Mouse (Mus musculus): ENCODE results near the gene Ttc17. TPM values are rescaled to one million over a fixed set of nuclear protein-coding genes. Genes with fewer than 3 reads are reported as not detected.
"Not testable (repeated sequence)": the region's sequence is repeated elsewhere in the genome, so short reads cannot be mapped to it uniquely, and the experiment has no call there.

Gene Ttc17
- polyA plus RNA-seq, 1 experiment, result 18.6 TPM

- Histone ChIP-seq H3K4me3 (replicated peaks; ENCODE audit: extremely low read depth, low read depth, low read length) (peak overlapping the region; percentile 100), H3K4me1 (ENCODE audit: control insufficient read depth, insufficient read depth, low read length) (peaks cover 3% of the 10 kb centered on the region; the same call in 1 of the 2 replicates)
- WGBS, result 3% methylated on average over 21 of the region's 21 CpGs
- peak; percentile 5; the same call in 1 of the 2 replicates for TF ChIP-seq CTCF (IDR thresholded peaks at IDR 0.05; ENCODE audit: insufficient read depth, low read length)
- no peak for TF ChIP-seq POLR2A (IDR thresholded peaks at IDR 0.05; ENCODE audit: borderline replicate concordance, extremely low read depth, low read depth, low read length)
- no peak for DNase-seq
Measured at GRCm38 (mm10) chr2:94405397-94406082, 949 bp downstream of the Ttc17 start.

DNA sequence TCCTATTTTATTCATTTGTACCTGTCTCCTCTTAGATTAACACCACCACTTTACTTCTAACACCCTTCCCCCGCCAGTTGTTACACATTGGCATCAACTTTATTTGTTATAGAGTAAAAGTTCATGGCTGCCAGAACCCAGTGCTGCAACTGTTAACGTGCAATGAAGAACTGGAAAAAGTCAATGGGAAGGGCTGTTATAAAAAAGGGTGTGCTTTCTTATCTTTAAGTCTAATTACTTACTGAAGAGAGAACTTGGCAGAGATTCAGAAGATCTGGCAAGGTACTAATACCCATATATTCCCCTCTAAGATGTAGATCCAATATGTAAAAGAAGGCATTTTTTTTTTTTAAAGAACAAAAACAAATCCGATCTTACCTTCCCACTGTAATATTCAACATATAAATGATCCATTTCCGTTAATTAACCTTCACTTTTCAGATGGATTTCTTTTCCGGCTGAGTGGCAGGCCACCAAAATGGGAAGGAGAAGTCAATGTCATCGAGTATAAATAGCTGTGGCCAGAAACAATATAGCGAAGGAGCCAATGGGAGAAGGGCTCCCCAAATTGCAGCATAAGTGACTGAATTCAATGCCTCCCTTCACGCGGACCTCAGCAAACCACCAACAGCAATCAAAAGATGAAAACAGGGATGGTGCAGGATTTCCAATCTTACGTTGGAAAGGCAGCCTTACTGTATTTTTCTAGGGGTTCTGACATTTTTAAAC is 1.8 kb downstream of the Ttc17 start:
- Histone ChIP-seq H3K4me1 (ENCODE audit: control insufficient read depth, insufficient read depth, low read length) (peaks cover 3% of the 10 kb centered on the region; the same call in 1 of the 2 replicates), H3K4me3 (replicated peaks; ENCODE audit: extremely low read depth, low read depth, low read length) (no peak overlapping the region)
- no peak for DNase-seq
- WGBS, result 64% methylated on average over 10 of the region's 10 CpGs
- TF ChIP-seq POLR2A (IDR thresholded peaks at IDR 0.05; ENCODE audit: borderline replicate concordance, extremely low read depth, low read depth, low read length), result no peak
- TF ChIP-seq CTCF (IDR thresholded peaks at IDR 0.05; ENCODE audit: insufficient read depth, low read length), result no peak

- no peak for DNase-seq
- Histone ChIP-seq H3K4me1 (ENCODE audit: control insufficient read depth, insufficient read depth, low read length) (peaks cover 6% of the 10 kb centered on the region), H3K4me3 (replicated peaks; ENCODE audit: extremely low read depth, low read depth, low read length) (no peak overlapping the region)
- WGBS, result 94% methylated on average over 1 of the region's 1 CpGs
- TF ChIP-seq CTCF (IDR thresholded peaks at IDR 0.05; ENCODE audit: insufficient read depth, low read length), result no peak
- TF ChIP-seq POLR2A (IDR thresholded peaks at IDR 0.05; ENCODE audit: borderline replicate concordance, extremely low read depth, low read depth, low read length), result no peak
Measured at GRCm38 (mm10) chr2:94402561-94402960, 3.9 kb downstream of the Ttc17 start.

DNA sequence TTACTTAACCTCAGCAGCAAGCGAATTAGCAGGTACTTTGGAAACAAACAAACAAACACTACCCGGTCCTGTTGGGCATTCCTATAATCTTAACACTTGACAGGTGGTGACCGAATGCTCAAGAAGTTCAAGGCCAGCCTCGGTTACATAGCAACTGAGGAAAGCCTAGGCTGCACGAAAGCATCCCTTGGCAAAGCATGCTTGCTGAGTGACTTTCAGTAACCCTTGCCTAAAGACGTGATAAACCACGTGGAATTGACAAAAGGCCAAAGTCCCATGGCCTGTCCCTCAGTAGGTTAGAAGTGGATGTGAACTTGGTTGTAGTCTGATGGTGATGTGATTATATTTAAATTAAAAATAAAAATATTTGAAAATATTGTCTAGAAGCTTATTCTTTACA is 4.4 kb downstream of the Ttc17 start:
- 74% methylated on average over 7 of the region's 7 CpGs for WGBS
- no peak overlapping the region for H3K4me3 ChIP-seq (replicated peaks; ENCODE audit: extremely low read depth, low read depth, low read length)
- DNase-seq, result no peak
- no peak for TF ChIP-seq POLR2A (IDR thresholded peaks at IDR 0.05; ENCODE audit: borderline replicate concordance, extremely low read depth, low read depth, low read length)
- no peak for TF ChIP-seq CTCF (IDR thresholded peaks at IDR 0.05; ENCODE audit: insufficient read depth, low read length)
- peaks cover 6% of the 10 kb centered on the region for H3K4me1 ChIP-seq (ENCODE audit: control insufficient read depth, insufficient read depth, low read length)

- peaks cover 6% of the 10 kb centered on the region for H3K4me1 ChIP-seq (ENCODE audit: control insufficient read depth, insufficient read depth, low read length)
- H3K4me3 ChIP-seq (replicated peaks; ENCODE audit: extremely low read depth, low read depth, low read length), result no peak overlapping the region
- TF ChIP-seq CTCF (IDR thresholded peaks at IDR 0.05; ENCODE audit: insufficient read depth, low read length) (no peak), POLR2A (IDR thresholded peaks at IDR 0.05; ENCODE audit: borderline replicate concordance, extremely low read depth, low read depth, low read length) (no peak)
- 86% methylated on average over 3 of the region's 3 CpGs for WGBS
- no peak for DNase-seq
Measured at GRCm38 (mm10) chr2:94401006-94401405, 5.5 kb downstream of the Ttc17 start.

- H3K4me1 ChIP-seq (ENCODE audit: control insufficient read depth, insufficient read depth, low read length), result peaks cover 6% of the 10 kb centered on the region
- H3K4me3 ChIP-seq (replicated peaks; ENCODE audit: extremely low read depth, low read depth, low read length), result no peak overlapping the region
- TF ChIP-seq CTCF (IDR thresholded peaks at IDR 0.05; ENCODE audit: insufficient read depth, low read length), result no peak
- TF ChIP-seq POLR2A (IDR thresholded peaks at IDR 0.05; ENCODE audit: borderline replicate concordance, extremely low read depth, low read depth, low read length), result no peak
- no peak for DNase-seq
- 57% methylated on average over 8 of the region's 8 CpGs for WGBS
Measured at GRCm38 (mm10) chr2:94398138-94398970, 8.1 kb downstream of the Ttc17 start.

DNA sequence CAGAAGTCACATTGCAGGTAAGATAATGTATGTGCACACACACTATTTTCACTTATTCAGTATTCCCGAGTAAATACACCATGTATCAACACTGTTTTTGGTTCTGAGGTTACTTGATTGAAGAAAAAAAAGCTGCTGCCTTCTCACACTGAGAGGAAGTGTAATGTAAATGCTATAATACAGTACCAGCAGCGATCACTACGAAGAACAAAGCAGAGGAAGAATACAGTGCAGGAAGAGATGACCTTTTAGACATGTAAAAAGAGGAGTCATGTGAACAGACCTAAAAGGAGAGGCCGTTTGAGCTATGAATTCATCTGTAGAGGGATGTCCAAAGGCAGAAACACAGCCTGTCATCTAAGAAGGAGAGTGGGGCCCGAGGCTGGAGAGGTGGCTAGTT is 9.0 kb downstream of the Ttc17 start:
- no peak overlapping the region for H3K4me3 ChIP-seq (replicated peaks; ENCODE audit: extremely low read depth, low read depth, low read length)
- no peak for DNase-seq
- peaks cover 6% of the 10 kb centered on the region for H3K4me1 ChIP-seq (ENCODE audit: control insufficient read depth, insufficient read depth, low read length)
- TF ChIP-seq CTCF (IDR thresholded peaks at IDR 0.05; ENCODE audit: insufficient read depth, low read length) (no peak), POLR2A (IDR thresholded peaks at IDR 0.05; ENCODE audit: borderline replicate concordance, extremely low read depth, low read depth, low read length) (no peak)
- WGBS, result 55% methylated on average over 5 of the region's 5 CpGs

- Histone ChIP-seq H3K4me3 (replicated peaks; ENCODE audit: extremely low read depth, low read depth, low read length) (no peak overlapping the region), H3K4me1 (ENCODE audit: control insufficient read depth, insufficient read depth, low read length) (peaks cover 6% of the 10 kb centered on the region)
- WGBS, result 60% methylated on average over 5 of the region's 5 CpGs
- no peak for DNase-seq
- TF ChIP-seq CTCF (IDR thresholded peaks at IDR 0.05; ENCODE audit: insufficient read depth, low read length) (no peak), POLR2A (IDR thresholded peaks at IDR 0.05; ENCODE audit: borderline replicate concordance, extremely low read depth, low read depth, low read length) (no peak)
Measured at GRCm38 (mm10) chr2:94396325-94396724, 10.2 kb downstream of the Ttc17 start.

- WGBS, result 94% methylated on average over 12 of the region's 12 CpGs
Measured at GRCm38 (mm10) chr2:94391127-94391526, 15.4 kb downstream of the Ttc17 start.

More at GRCm38 (mm10) chr2:94391127-94391526, 15.4 kb downstream of the Ttc17 start:
- H3K4me3 ChIP-seq (replicated peaks; ENCODE audit: extremely low read depth, low read depth, low read length); H3K4me1 ChIP-seq (ENCODE audit: control insufficient read depth, insufficient read depth, low read length); DNase-seq: not testable (repeated sequence)

All from lung, adult 2 months (tissue).